Mouse (Mus musculus) adrenal gland (tissue): ENCODE measurements around the gene Asb16.

Experiments
- intact Hi-C: fragments of 180-260 bp; cut with DNase I; formaldehyde crosslinking; loops from one replicate; pipeline ENCODE4 v1.15.1; 2025

Asb16 gene

DNA sequence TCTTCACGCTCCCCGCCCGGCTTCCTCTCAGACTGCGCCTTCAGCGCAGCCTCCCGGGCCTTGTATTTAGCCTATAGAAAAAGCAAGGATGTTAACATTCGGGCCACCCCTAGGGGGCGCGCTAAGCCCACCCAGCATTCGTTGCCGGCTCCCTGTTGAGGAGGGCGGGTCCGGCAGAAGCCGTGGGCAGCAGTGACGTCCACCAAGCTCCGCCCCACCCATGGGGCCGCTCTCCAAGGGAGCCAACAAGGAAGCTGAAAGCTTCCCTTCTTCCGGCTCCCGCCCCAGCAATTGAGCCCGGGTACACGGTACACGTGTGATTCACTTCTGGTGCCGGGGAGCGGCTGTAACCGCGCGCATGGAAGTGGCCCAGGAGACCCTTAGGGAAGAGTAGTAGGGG lies 40.4 kb downstream of the Asb16 start:
- intact Hi-C loops = loop anchor here (2.0 kb wide), 2 partner anchors 102 to 126 kb away; no protein-coding TSS in a partner anchor

DNA sequence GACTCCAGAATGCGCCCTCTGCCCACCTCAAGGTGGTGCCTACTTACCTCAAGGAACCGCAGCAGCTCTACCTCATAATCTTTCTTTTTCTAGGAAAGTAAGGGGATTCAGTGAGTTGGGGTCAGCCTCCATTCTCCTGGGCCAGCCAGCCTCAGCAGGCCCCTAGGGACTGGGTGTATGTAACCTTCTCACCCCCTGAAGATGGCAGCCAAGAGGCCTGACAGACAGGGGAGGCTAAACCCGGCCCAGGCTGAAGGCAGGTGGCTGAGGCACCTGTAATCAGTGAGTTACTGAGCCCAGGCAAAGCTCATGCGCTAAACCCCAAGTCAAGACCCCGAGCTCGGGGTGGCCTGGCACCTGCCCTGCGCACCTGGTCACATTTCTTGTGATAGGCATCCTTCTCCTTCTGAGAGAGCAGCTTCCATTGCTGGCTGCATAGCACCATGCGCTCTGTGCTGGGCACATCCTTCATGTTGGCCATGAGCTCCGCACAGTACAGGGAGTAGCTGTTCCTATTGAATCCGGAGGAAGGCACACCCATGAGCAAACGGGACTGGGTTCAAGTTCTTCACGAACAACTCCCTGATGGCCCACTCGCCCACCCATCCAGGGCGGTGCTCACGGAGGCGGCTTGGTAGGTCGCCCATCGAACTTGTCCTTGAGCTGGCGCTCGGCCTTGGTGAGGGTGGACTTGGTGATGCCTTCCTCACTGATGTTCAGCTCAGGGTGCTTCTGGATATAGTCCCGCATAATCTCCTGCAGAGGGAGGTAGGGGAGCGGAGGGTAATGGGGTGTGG lies 41.5 kb downstream of the Asb16 start:
- intact Hi-C loops = loop anchor here (2.0 kb wide), 2 partner anchors 101 to 125 kb away; no protein-coding TSS in a partner anchor

DNA sequence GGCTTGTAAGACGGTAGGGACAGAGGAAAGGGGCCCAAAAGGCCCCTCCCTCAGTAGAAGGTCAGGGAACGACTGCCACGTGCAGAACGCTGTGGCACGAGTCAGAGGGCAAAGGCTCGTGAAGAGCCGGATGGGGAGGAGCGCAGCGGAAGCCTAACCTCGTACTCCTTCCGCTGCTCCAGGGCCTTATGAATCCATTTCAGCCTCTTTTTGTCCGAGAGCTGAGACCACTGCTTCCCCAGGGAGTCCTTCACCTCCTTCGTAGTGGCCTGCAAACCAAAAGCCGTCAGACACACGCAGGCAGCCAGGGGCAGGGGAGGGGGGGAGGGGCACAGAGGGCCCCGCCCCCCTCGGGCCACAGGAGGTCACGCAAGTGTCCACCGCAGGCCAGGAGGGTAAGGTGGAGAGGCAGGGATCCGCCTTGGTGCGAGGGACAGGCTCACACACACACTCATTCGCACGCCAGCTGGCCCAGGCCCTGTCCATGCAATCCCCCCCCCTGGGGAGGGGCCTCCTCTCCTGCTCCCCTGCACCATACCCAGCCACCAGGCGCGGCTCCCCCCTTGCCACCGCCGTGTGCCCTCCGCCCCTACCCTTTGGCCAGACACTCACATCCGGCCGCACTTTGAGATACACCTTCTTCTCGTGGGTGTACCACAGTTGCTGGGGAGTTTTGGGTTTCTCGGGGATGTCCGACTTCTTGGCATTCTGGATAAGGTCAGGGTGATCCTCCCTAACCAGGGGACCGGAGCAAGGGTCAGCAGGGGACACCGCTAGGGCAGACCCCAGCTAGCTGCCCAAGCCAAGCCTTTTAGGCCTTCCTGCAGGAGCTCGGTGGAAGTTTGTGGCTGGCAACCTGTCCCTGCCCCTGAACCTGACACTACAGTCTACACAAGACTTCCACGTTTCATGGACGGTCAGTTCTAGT lies 42.5 kb downstream of the Asb16 start:
- intact Hi-C loops = no loop called here

DNA sequence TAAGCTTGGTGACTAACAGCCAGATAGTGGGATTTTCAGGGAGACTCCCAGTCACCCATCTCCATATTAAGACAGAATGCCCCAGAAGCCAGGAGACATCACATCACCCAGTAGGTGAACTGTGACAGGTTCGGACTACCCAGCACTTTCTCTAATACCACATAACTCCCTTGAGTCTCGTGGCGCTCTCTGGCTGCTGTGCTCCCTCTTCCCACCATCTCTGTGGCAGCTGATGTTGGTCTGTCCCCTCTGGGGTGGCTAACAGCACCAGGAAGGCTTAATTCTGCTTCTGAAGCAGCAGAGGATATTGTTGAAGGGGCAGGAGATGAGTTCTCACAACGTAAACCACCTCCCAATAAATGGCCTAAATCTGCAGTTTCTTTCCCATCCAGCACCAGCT lies 43.4 kb downstream of the Asb16 start:
- intact Hi-C loops = no loop called here

DNA sequence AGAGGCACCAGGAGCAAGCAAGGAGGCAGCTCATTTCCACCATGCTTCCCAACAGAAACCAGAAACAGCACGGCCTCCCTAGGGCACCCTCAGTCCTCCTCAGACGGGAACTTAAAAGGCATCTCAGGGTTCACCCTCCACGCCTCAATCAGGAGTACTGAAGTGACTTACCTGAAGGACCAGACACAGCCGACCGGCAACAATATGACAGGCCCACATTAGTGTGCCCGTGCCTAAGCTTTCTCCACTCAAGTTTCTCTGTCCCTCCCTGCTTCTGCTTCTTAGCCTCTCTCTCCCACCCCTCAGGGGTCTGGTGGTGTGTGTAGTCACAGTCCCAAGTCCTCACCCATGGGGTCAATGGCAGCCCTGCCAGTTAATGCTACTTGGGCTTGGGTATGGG lies 44.0 kb downstream of the Asb16 start:
- intact Hi-C loops = no loop called here

DNA sequence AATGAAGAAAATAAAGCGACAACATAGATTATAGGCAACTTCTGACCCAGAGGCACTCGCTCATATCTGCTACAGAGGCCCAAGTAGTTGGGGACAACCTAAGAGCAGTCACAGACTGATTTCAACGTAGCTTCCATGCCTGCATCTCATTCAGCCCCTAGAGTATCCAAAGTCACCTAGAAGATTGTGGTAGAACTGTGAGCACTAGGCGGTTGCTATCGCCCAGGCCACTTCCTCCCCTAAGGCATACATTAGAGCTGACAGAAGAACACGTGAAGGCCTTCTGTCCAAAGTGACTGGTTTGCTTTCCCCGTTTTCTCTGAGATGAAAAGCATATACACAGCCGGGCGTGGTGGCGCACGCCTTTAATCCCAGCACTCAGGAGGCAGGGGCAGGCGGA lies 45.8 kb downstream of the Asb16 start:
- intact Hi-C loops = no loop called here

DNA sequence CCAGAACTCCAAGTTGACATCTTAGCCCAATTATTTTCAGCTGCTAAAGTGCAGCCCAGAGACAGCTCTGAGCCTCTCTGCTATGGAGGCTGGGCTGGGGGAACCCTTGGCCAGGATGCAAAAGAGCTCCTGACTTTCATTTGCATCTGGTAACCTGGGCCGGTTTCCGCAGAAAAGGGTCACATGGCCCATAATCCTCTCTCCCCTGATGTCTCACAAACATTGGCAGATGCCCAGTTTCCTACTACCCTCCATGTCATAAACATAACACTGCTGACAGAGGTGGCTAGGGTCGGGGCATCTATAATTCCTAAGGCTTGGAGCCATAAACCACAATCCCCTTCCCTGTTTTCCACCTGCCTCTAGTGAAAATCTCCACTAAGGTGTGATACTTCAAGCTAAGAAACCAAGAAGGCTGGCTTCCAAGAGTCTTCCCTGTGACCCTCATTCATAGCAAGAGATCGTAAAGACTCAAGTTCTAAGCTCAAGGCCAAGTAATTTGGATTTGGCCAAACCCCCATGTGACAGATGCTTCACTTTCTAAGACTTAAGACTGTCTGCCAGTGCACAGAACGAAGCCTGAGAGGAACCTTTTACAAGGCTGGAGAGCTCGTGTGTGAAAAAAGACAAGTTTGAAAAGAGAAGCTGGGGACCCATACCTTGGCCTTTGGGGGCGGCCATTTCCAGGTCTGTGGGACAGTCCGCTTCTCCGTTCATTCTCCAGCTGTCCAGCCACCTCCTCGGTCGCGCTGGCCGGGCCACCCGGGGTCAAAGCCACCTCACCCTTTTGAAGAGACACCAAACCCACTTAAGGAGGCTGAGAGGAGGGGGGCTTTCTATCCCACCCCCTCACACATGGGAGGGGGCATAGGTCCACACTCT lies 47.4 kb downstream of the Asb16 start:
- intact Hi-C loops = no loop called here

DNA sequence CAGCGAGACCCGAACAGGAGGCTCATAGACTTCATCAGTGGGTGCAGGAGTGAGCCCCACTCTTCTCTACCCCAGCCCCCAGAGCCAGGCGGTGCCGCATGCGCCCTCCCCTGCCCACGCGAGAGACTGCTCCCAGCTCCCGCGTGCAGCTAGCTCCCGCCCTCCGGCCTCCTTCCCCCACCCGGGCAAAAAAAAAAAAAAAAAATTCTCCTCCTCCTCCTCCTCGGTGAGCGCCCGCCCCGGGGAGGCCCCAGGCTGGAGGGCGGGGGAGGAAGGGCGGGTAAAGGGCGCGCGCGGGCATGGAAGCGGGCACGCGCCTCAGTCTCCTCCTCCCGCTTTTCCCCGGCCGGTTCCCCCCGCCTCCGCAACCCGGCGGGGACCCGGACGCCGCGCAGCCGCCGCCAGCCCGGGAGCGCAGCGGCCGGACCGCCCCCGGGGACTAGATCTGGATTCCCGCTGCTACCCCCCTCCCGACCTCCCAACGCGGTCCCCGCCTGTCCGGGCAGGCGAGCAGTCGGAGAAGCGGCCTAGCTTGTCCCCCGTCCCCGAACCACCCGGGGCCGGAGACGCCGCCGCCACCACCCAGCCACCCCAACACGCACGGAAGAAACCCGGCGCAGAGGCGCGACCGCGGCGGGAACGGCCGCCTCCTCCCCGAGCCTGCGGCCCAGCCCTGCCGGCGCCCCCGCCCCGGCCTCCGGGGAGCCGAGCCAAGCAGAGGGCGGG lies 48.2 kb downstream of the Asb16 start:
- intact Hi-C loops = no loop called here

DNA sequence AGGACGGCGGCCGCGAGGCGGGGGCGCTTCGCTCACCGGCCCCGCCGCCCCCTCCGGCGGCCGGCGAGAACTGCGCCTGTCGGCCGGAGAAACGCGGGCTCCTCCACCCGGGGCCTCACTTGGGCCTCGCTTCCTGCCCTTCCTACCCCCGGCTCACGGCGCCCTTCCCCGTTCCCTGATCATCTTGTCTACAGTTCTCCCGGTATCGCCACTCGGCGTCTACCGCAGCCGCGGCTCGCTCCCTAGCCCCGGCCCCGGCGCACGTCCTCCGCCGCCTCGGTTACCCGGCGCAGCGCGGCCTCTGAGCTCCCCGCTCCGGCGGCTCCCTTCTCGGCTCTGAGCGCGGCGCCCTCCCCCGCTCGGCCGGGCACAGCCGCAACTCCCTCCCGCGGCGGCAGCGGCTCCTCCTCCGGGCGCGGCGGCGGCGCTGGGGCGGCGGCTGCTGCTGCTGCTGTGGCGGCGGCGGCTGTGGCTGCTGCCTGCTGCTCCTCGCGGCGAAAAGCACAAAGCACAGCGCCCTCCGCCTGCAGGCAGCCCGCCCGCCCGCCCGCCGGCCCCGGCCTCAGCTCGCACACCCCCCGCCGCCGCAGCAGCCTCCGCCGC lies 48.9 kb downstream of the Asb16 start:
- intact Hi-C loops = no loop called here

DNA sequence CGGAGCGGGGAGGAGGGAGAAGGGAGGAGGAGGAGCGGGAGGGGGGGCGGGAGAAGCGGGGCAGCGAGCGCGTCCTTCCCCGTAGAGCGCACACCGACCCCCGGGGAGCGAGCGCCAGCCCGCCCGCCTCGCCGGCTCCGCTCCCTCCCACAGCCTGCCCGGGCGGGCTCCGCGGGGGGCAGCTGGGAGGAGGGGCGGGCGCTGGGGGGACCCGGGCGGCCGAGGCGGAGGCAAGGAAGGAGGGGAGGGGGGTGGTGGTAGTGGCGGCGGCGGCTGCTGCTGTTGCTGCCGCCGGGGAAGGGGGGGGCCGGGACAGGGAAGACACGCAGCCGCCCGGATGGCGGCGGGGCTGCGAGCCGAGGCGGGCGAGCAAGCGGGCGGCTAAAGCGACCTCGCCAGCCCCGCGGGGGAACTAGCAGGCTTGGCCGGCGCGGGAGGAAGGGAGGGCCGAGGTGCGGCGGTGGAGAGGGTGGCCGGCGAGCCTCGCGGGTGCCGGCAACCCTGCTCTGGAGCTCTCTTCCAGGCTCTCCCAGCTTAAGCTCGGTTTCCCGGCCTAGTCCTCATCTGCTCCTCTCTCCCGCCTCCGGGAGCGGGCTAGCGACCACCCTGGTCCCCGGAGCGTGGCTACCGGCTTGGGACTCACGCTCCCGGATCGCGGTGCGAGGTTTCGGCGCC lies 49.5 kb downstream of the Asb16 start:
- intact Hi-C loops = no loop called here

DNA sequence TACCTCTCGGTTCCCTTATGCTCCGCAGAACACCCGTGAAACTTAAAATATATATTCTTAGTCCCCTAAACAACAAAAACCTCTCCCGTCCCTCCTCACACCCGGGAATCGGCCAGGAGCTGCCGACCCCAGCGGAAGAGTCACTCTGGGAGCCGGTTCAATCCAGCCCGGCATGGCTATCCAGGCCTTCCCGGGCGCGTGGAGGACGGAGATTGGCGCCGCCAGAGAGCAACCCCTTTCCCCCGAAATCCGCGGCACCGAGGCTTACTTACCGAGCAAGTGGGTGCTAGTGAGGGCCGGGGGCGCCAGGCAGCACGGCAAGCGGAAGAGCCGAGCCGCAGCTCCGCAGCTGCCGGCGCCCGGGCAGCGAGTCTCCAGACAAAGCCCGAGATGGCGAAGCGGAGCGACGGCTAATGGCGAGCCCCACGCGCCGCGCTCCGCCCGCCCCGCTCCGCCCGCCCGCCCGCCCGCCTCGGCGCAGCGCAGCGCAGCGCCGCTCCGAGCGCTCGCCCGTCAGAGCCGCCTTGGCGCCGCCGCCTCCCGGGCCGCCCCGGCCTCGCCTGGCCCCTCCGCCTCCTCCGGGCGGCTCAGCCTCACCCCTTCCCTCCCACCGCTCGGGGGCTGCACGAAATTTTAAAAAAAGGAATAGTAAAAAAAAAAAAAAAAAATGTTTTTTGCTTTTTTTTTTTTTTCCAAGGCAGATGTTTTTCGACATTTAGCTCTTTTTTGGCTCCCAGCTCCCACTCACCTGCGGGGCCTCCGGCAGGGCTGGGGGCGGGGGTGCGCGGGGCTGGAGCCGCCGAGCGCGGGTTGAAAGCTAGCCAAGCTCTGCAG lies 50.2 kb downstream of the Asb16 start:
- intact Hi-C loops = no loop called here

DNA sequence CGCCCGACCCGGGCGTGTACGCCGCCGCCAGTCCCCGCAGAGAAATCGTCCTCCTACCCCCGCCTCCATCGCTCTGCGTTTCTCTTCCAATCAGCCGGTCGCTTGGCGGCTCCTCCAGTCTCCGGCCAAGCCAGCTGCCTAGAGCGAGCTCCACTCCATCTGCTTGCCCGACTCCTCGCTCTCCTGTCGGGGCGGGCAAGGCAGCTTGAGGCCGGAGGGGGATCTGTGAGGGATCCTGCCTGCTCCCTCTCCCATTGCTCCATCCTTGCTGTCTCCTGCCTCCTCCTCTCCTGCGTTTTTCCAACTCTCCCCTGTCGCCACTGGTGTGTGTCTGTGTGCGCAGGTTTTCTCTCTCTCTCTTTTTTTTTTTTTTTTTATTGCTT lies 50.9 kb downstream of the Asb16 start, which contains the start of gene Ubtf:
Gene Ubtf, minus strand, starts transcription at position 333 of the 383 bp plus-strand sequence.
- intact Hi-C loops = no loop called here

DNA sequence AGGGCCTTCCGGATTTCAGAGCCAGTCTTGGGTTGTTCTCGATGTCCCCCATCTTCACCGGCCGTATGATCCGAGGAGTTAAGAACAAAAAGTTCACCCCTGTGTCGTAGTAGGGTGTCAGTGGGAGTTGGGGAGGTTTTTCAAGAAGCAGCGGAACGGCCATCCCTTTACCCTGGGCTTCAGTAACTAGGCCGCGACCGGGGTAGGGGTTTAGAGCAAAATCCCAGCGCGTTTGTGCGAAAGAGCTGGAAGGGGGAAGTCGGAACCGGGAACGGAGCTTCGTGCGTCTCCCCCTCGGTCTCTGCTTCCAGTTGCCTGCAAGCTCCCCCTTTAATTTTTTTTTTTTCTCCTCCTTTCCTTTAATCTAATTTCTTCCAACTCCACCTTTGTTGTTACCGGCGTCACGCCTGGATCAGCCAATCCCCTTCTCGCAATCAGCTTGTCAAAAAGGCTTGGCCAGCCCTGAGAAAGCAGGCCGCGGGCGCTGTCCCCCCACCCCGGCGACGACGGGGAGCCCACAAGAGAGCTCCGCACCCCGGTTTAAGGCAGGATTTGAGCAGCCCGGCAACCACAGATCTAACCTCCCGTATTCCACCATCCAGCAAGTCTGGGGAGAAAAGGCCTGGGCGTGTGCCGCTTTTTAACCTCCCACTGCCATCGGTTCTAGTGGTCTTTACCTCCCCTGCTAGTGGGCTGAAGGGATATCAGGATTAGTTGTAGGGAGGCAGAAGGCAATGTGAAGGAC lies 51.6 kb downstream of the Asb16 start:
- intact Hi-C loops = no loop called here

DNA sequence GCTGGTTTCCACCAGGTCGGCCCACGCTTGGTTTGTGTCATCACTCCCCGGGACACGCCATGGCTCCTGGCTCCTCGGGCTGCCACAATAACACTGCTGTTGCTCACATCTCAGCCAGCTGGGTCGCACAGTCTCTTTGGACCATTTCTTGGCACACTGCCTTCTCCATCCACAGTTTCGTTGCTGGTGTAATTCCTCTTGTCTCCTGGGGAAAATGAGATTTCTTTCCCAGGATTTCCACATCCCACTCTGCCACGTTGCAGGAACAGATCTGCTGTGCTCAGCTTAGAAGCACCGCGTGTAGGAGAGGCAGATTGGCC lies 52.1 kb downstream of the Asb16 start:
- intact Hi-C loops = no loop called here

DNA sequence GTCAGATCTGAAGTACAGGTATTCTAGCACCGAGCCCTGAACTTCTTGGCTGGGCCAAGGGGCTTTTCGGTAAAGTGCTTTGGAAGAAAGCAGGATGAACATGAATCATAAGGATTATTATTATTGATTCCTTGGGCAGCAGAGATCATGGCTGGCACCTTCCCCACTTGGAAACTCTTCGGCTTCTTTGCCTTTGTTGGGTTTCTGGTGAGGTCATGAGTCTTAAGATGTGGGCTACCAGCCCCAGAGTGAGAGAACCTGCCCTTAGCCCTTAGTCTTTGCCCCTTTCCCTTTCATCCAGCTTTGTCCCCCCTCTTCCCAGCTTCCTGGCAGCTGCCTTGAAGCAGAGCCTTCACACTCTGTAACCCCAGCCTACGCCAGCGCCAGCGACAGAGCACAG lies 53.4 kb downstream of the Asb16 start:
- intact Hi-C loops = no loop called here

DNA sequence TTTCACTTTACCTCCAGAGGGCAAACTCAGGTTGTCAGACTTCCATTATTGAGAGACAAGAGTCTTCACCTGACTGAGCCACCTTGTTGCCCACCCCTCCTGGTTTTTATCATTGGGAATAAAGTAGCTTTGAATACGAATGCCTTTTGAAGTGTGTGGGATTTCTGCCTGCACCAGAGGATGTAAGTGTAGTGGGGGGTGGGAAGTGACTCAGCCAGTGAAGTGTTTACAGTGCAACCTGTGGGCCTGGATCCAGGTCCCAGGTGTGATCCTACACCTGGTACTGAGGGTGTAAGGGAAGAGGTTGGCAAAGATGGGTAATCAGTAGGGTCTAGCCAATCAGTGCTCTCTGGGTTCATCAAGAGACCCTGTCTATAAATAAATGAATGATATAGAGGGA lies 55.0 kb downstream of the Asb16 start:
- intact Hi-C loops = no loop called here

DNA sequence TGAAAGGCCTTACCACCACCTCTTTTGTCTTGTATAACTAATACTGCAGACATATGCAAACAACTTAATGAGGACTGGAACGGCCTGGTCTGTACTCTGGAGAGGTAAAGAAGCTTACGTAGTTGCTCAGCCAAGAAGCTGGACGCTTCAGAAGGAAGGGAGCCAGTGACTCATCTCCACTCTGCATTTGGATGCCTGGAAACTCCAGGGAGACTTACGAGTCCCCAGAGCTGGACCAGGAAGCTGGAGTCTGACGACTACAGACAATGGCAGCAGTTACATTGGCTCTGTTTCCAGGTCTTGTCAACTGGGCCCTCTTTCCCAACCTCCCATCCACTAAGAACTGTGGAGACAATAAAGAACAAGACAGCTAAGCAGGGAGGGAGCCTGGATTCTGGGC lies 58.7 kb downstream of the Asb16 start:
- intact Hi-C loops = no loop called here

DNA sequence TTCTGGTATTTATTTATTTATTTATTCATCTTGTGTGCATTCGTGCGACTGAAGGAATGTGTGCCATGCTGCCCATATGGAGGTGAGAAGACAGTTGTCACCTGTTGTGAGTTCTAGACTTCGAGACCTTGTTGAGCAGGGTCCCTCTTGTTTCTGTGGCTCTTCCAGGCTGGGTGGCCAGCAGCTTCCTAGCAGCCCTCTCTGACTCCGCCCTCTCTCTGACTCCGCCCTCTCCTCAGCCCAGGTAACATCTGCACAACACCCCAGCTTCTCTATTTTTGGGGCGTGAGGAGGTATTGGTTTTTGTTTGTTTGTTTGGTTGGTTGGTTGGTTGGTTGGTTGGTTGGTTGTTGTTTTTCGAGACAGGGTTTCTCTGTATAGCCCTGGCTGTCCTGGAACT lies 59.3 kb downstream of the Asb16 start:
- intact Hi-C loops = no loop called here
